10 mouse cellular contexts compared by ENCODE assay signal in genomic region chr5:117153527-117154091, GRCm38 (mm10). TPM values are rescaled to one million over a fixed set of nuclear protein-coding genes. Genes with fewer than 3 reads are reported as not detected.
DNase-seq lines count a peak whose midpoint lies in the region; ATAC-seq lines count a peak whose summit lies in the region.
"Had no signal": no experiment of that assay in that cellular context is flagged by ENCODE, and none has a peak within 500 bp of the region (broad histone marks: within the 10 kb centered on the region; RNA-seq: fewer than 3 reads in every experiment).

No protein-coding gene starts in this region.

- 59% methylated on average over 15 of the region's 15 CpGs for WGBS in embryonic facial prominence, embryonic 15.5 days
- WGBS in midbrain, embryonic 13.5 days, result 88% methylated on average over 15 of the region's 15 CpGs

- H3K36me3 ChIP-seq in embryonic facial prominence, embryonic 15.5 days, result no peaks in the 10 kb centered on the region
- H3K36me3 ChIP-seq in midbrain, embryonic 13.5 days, result no peaks in the 10 kb centered on the region
- H3K36me3 ChIP-seq: embryonic facial prominence, embryonic 13.5 days had no signal

- peak; percentile 15 for DNase-seq in left cerebral cortex, adult 11 months (ENCODE audit: low spot score)
- no peak for DNase-seq in left cerebral cortex, postnatal 14 days (ENCODE audit: low spot score in 2 of 2)
- peak; percentile 37 for DNase-seq in kidney, adult 18-20 months
- DNase-seq in lung, postnatal 4 days, result peak; percentile 21 to 57
- no peak for DNase-seq in layer of hippocampus, postnatal 10 days (ENCODE audit: low spot score in 2 of 2)

- H3K27ac ChIP-seq in embryonic facial prominence, embryonic 15.5 days (replicated peaks), result 0 out of 2 replicates have a peak overlapping the region, but pooled peaks have one; percentile 44
- H3K27ac ChIP-seq in midbrain, embryonic 13.5 days, result no peak overlapping the region
- H3K27ac ChIP-seq: embryonic facial prominence, embryonic 13.5 days had no signal

- no peaks in the 10 kb centered on the region for H3K9me3 ChIP-seq in embryonic facial prominence, embryonic 15.5 days (replicated peaks)
- H3K9me3 ChIP-seq in midbrain, embryonic 13.5 days, result no peaks in the 10 kb centered on the region

- H3K4me2 ChIP-seq in embryonic facial prominence, embryonic 15.5 days (replicated peaks), result no peak overlapping the region
- no peak overlapping the region for H3K4me2 ChIP-seq in midbrain, embryonic 13.5 days (replicated peaks)
- H3K4me2 ChIP-seq: embryonic facial prominence, embryonic 13.5 days had no signal

- H3K4me1 ChIP-seq in embryonic facial prominence, embryonic 15.5 days, result peaks cover 6% of the 10 kb centered on the region; the same call in 1 of the 2 replicates
- H3K4me1 ChIP-seq in midbrain, embryonic 13.5 days (replicated peaks), result no peaks in the 10 kb centered on the region

- ATAC-seq in embryonic facial prominence, embryonic 15.5 days (ENCODE audit: insufficient number of reproducible peaks, low FRiP score, low TSS enrichment, low read depth), result peak; percentile 51
- no peak for ATAC-seq in granulocyte monocyte progenitor cell, adult 5-6 weeks (replicated peaks; ENCODE audit: poor library complexity, severe bottlenecking)
- no peak for ATAC-seq in midbrain, embryonic 13.5 days
- ATAC-seq: Patski had no signal

- intact Hi-C loops in left cerebral cortex, postnatal 14 days (cut with DNase I), result no loop called here

- H3K9ac ChIP-seq in embryonic facial prominence, embryonic 15.5 days, result no peak overlapping the region
- H3K9ac ChIP-seq in midbrain, embryonic 13.5 days (replicated peaks), result no peak overlapping the region
- H3K9ac ChIP-seq: embryonic facial prominence, embryonic 13.5 days had no signal

- H3K4me3 ChIP-seq in embryonic facial prominence, embryonic 15.5 days (replicated peaks), result no peak overlapping the region
- H3K4me3 ChIP-seq in midbrain, embryonic 13.5 days (replicated peaks), result no peak overlapping the region
- H3K4me3 ChIP-seq: embryonic facial prominence, embryonic 13.5 days had no signal

- H3K27me3 ChIP-seq in embryonic facial prominence, embryonic 15.5 days, result no peaks in the 10 kb centered on the region
- H3K27me3 ChIP-seq in midbrain, embryonic 13.5 days, result no peaks in the 10 kb centered on the region
- H3K27me3 ChIP-seq: embryonic facial prominence, embryonic 13.5 days; Patski had no signal

RNA-seq across cellular contexts. Expression of gene Taok3, which starts 33.7 kb away (rescaled TPM):
- 10 to 100 TPM; 62.8 to 66.1 TPM for total RNA-seq in left cerebral cortex, postnatal 14 days (2021)
- 19.9 and 22.3 TPM in 2 replicates for polyA plus RNA-seq in embryonic facial prominence, embryonic 15.5 days (2015; fragmentation: Nextera tagmentation; extraction: Ambion mirVana)
- total RNA-seq in layer of hippocampus, postnatal 10 days (2021), result 10 to 100 TPM; 66.3 to 68.3 TPM
- total RNA-seq in granulocyte monocyte progenitor cell, adult 5-6 weeks (2014; fragmentation: Nextera tagmentation), result 68.9 and 84.9 TPM in 2 replicates
- 46.1 and 49.3 TPM in 2 replicates for total RNA-seq in granulocyte monocyte progenitor cell, adult 5-6 weeks (2017)
- polyA plus RNA-seq in midbrain, embryonic 13.5 days (2015; fragmentation: Nextera tagmentation; extraction: Ambion mirVana), result 43.7 TPM in 2 replicates

RNA-seq across cellular contexts. Expression of gene Suds3, which starts 37.7 kb away (rescaled TPM):
- total RNA-seq in left cerebral cortex, postnatal 14 days (2021), result 10 to 100 TPM; 93.4 to 97.2 TPM
- polyA plus RNA-seq in embryonic facial prominence, embryonic 15.5 days (2015; fragmentation: Nextera tagmentation; extraction: Ambion mirVana), result 75.1 and 80.1 TPM in 2 replicates
- total RNA-seq in layer of hippocampus, postnatal 10 days (2021), result 100 to 1,000 TPM in 1 of 2 experiments, 10 to 100 TPM in 1; 96.6 to 101 TPM
- 46.0 and 52.2 TPM in 2 replicates for total RNA-seq in granulocyte monocyte progenitor cell, adult 5-6 weeks (2014; fragmentation: Nextera tagmentation)
- total RNA-seq in granulocyte monocyte progenitor cell, adult 5-6 weeks (2017), result 84.9 and 91.7 TPM in 2 replicates
- 83.5 and 90.1 TPM in 2 replicates for polyA plus RNA-seq in midbrain, embryonic 13.5 days (2015; fragmentation: Nextera tagmentation; extraction: Ambion mirVana)

Comparison
In these comparisons a context has a peak if more than half of its experiments do, and no peak if none do; other contexts are left out.
1. DNase-seq: peak in left cerebral cortex, adult 11 months (single experiment), kidney, adult 18-20 months (single experiment) and lung, postnatal 4 days (2 of 2); none in left cerebral cortex, postnatal 14 days (0 of 2) and layer of hippocampus, postnatal 10 days (0 of 2).